Mouse (Mus musculus) adrenal gland, adult 8-10 months (tissue): ENCODE measurements around the gene Tll2. TPM values are rescaled to one million over a fixed set of nuclear protein-coding genes. Genes with fewer than 3 reads are reported as not detected.

ENCODE experiments used
- DNase-seq: peaks from one replicate; pipeline ENCODE4 v3.0.0; 2022
- total RNA-seq, 4 experiments: library from RNA; stranded (reverse); gene quantifications; 2 replicates each; pipeline ENCODE4 v1.2.4; 2022

Gene Tll2
- total RNA-seq, 4 experiments from 2014 or later = 0.07 TPM; not detected in 3

- DNase-seq = no peak
Observed at GRCm38 (mm10) chr19:41154681-41155080, 52.0 kb downstream of the Tll2 start.

GRCm38 (mm10) chr19:41152462-41152861 lies 54.2 kb downstream of the Tll2 start:
- no peak for DNase-seq

- DNase-seq = no peak
Observed at GRCm38 (mm10) chr19:41152016-41152370, 54.6 kb downstream of the Tll2 start.

DNA sequence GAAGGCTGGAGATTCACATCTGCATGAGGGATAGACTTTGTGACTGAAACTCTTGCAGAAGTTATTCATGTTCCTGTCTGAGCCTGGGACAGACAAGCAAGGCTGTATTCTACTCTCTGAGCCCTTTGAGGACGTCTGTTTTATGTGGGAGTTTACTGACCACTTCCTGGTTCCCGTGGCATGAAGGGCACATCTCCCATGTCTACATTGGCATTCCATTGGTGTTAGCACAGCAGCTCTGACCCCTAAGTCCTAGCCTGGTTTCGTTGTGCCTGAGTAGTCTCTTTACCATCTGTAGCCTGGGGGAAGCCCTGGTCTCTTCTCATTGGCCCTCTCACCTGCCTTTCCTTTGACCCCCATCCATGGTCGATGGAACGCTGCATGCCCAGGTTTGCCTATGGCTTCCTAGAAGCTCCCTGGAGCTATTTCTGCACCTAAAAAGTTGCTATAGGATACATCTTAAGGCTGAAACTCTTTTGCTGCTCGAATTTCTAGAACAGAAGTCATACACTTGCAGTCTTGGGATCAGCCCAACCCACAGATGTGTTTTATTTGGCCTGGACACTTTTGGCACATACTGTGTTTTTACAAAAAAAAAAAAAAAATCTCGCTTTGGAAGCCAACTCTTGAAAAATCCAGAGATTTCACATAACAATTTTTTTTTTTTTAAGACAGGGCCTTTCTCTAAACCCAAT lies 55.2 kb downstream of the Tll2 start:
- no peak for DNase-seq

DNA sequence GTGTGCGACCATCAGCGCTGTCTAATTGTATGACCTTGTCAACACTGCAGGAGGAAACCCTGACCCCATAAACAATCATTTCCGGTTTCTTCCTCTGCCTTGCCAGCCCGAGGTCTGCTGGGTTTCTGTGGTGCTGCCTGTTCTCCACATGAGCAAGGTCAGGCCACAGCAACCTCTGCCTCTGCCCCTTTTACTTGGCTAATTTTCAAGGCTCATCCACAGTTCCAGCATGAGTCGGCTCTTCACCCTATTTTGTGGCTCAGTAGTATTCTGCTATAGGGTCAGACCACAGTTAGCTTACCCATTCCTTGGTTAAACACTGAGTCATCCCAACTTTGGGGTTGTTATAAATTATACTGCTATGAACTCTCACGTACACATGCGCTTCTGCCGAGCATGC lies 65.7 kb downstream of the Tll2 start:
- DNase-seq = peak; percentile 15

DNA sequence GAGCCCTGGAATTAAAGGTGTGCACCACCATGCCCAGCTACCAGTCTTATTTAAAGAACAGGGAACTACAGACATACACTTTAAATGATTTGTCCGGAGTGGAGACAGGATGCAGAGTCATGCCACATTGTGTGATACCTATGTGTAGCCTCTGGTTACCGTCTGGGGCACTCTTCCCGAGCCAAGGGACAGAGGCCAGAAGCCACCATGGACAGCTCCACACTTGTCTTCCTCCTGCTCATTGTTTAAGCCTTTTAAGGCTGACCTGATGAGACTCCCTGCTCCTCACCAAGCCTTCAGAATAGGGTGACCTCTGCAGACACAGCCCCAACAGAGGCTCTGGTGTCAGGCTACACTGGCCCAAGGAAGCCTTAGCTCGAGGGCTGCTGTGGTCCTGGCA lies 67.0 kb downstream of the Tll2 start:
- no peak for DNase-seq

DNA sequence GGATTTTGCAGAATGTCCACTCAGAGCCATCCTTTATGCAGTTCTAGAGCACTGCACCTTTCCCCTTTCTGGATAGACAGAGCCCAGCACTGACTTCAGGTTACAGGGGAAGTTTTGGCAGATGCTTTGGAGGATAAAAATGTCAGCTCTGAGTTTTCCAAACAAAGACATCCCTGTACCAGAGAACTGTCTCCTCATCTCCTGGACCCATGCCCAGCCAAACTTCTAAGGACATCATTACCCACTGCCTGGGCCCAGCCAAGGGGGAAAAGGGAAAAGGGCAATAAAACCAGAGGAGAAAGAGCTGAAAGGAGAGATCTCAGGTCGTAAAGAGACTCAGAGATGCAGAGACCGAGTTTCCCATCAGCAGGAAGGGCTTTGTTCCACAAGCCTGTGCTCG lies 83.6 kb downstream of the Tll2 start:
- no peak for DNase-seq

DNA sequence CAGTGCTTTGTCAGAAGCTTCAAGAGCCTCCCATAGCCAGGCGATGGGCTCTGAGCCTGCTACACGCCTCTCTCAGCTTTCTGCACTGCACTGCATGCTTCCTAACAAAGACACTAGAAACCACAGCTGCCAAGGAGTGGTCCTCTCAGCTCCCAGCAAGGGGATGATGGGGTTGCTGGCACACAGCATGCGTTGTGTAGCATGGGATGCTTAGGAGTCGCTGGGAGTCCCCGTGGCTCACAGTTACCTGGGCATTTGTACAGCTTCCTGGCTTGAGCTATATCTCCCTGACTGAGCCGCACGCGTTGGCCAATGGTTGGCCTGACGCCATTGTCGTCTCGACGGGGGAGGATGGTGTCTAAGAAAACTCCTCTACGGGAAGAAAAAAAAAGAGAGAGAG lies 86.7 kb downstream of the Tll2 start:
- no peak for DNase-seq

GRCm38 (mm10) chr19:41118346-41118745 lies 88.3 kb downstream of the Tll2 start:
- no peak for DNase-seq

DNA sequence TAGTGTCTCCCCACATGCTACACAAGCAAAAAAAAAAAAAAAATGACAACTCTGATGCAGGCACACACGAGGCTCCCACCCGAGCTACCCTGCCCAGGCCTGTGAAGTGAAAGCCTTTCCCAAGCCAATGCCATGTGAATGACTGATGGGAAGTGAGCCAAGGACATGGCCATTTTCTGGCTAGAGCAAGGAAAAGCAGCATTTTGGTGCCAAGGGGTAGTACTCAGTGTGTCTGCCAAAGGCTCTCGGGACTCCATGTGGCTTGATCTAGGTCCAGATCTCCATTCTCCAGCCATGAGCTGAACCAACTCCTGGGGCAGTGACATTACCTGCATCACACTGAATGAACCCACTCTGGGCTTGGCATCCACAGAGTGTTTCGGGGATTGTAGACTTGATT lies 89.3 kb downstream of the Tll2 start:
- peak; percentile 44 for DNase-seq

DNA sequence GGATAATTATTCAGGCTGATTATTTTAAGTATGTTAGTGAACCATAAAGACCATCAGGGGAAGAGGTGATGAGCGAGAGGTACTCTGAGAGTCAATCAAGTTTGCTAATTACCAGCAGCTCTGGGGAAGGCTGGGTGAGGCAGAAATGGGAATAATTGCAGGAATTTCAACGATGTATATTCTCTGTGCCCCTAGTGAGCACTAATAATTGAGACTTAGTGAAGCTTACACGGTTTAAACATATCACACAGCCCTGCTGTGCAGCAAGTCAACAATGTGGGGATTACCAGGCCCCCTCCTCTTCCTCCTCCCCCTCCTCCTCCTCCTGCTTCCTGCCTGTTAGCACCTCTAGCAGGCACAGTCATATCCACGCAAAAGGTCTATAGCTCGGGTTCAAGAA lies 92.0 kb downstream of the Tll2 start:
- DNase-seq = no peak

DNA sequence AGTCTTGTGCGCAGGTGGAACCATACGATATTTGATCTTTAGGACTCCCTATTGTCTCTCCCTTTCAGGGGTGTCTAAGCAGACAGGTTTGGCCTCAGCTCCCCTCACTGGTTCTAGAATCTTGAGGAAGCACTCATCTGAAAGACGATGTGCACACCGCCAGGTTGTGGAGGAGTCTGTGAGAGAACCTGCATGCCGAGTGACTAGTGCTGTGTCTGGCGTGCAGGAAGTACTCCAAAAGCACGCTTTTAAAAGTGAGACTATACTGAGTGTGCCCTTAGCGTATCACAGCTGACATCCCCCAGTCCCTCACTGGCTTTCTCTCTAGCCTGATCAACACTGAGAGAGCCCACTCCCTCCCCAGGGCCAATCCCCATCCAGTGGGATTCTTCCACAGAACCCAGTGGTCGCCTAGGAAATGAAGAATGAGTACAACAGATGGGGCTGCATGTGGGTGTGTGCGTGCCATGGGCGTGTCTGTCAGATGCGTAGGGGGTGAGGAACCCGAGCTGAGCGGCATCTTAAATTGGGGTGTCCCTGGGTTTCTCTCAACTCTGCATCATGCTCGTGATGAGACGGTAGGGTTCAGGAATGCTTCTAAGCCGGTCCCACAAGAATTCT lies 92.6 kb downstream of the Tll2 start:
- DNase-seq = no peak

- DNase-seq = no peak
Observed at GRCm38 (mm10) chr19:41112609-41113008, 94.0 kb downstream of the Tll2 start.

- no peak for DNase-seq
Observed at GRCm38 (mm10) chr19:41109991-41110390, 96.6 kb downstream of the Tll2 start.

- DNase-seq = no peak
Observed at GRCm38 (mm10) chr19:41109496-41109895, 97.1 kb downstream of the Tll2 start.

DNA sequence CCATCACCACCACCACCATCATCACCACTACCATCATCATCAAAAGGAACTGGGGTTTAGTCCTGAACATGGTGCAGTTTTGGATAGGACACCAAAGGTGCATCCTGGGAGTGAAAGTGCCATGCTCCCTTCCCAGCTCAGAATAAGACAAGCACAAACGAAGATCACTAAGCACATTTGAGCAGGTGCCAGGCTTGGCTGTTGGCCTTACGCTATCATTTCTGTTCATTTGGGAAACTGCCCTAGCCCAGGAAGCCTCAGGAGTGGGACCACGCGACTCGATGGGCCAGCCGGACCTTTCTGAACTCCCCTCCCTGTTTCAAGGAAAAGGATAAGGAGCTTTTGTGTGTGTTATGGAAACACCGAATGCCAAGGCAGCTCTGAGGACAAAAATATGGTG lies 98.0 kb downstream of the Tll2 start:
- DNase-seq = no peak

DNA sequence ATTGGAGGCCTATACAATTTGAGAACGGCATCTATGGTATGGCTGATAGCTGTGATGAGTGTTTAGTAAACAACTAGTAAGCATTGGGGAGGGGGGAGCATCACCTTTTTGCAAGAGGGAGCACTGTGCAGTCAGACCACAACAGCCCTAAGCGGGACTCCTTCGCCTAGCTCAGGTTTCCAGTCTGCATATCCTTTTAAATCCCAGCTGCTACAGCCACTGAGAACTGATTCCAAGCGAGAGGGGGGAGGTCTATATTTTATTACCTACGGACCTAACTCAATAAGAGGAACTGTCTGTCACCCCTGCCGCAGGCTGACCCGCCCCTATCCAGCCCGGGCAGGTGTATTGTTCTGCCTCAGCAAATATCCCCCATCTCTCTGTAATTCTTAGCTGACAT lies 99.1 kb downstream of the Tll2 start:
- no peak for DNase-seq

DNA sequence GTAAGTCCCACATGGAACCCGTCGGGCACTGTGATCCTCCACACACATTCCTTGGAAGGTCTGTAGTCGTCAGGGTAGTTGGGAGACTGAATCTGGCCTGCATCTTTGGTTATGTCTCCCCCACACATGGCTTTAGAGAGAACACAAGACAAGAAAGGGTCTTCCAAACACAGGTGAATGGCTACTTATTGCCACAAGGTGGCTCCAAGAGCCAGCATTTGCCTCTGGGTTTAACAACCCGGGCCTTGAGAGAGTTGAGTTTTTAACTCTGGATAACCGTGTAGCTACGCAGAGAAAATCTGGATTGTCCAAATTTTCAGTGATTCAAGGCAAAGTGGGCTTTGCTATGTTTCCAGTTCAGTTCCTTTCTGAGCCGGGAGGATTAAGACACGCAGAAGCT lies 101.7 kb downstream of the Tll2 start:
- no peak for DNase-seq

DNA sequence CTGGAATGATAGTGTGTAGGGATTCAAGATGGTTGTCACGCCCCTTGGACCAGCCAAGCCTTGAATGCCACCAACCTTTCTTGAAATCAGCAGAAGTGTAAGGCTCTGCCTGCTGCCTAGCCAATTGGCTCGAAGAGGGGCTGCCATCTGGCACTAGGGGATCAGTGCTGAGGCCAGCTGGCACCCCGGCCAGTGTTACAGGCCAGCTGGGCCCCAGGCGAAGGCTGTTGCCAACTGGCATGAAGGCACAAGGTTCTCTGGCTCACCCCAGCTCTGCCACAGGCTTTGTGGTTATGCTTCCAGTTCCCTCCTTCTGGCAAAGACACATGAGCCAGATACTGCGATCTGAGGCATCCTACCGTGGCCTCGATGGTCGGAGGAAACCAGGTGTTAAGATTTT lies 105.2 kb downstream of the Tll2 start:
- peak; percentile 34 for DNase-seq

GRCm38 (mm10) chr19:41100863-41101262 lies 105.8 kb downstream of the Tll2 start:
- no peak for DNase-seq

GRCm38 (mm10) chr19:41097038-41097437 lies 109.6 kb downstream of the Tll2 start:
- no peak for DNase-seq

GRCm38 (mm10) chr19:41091901-41092300 lies 114.7 kb downstream of the Tll2 start:
- DNase-seq = no peak

- DNase-seq = no peak
Observed at GRCm38 (mm10) chr19:41089833-41090232, 116.8 kb downstream of the Tll2 start.

- DNase-seq = no peak
Observed at GRCm38 (mm10) chr19:41088491-41088890, 118.1 kb downstream of the Tll2 start.

- DNase-seq = no peak
Observed at GRCm38 (mm10) chr19:41087901-41088300, 118.7 kb downstream of the Tll2 start.
